Comparison of ENCODE assay signal across 21 mouse cellular contexts in the genomic region with DNA sequence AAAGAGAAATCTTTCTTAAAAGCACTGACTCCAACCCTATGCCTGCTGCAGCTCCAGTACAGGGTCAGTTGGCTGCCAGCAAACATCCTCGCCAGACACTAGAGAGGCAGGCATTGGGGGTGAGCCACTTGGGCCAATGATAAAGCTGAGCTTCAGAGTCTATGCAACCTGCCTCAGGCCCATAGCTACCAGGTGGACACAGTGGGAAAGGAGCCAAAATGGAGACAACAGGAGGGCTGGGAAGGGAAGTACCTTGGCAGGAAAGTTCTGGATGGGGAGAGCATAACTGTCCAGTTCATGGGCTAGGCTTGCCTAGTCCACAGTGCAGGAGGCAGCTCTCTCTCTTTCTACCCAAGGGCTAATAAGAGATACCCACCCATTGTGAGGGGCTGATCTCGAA. TPM values are rescaled to one million over a fixed set of nuclear protein-coding genes. Genes with fewer than 3 reads are reported as not detected.
DNase-seq lines count a peak whose midpoint lies in the region; ATAC-seq lines count a peak whose summit lies in the region.
"Had no signal": no experiment of that assay in that cellular context is flagged by ENCODE, and none has a peak within 500 bp of the region (broad histone marks: within the 10 kb centered on the region; RNA-seq: fewer than 3 reads in every experiment).

No protein-coding gene starts in this region.

- ATAC-seq in liver, embryonic 11.5 days (replicated peaks; ENCODE audit: low FRiP score) = no peak
- ATAC-seq: forebrain, embryonic 14.5 days; hindbrain, embryonic 16.5 days; inflammation-experienced regulatory T-cells, adult 6 months; intestine, postnatal 0 days had no signal

- H3K9ac ChIP-seq in liver, embryonic 11.5 days (ENCODE audit: low read depth, low read length) = no peak overlapping the region
- H3K9ac ChIP-seq: embryonic facial prominence, embryonic 15.5 days; heart, embryonic 13.5 days; hindbrain, embryonic 12.5 days had no signal

- peak; percentile 92 for DNase-seq in brain, adult 2 months (ENCODE audit: low read depth, low spot score)
- DNase-seq in cerebellum, adult 18-20 months = peak; percentile 68 to 83
- peak; percentile 91 for DNase-seq in cerebellum, adult 9-11 months
- DNase-seq in cerebellum, postnatal 36 days = peak; percentile 68 to 71
- DNase-seq in neural tube, embryonic 10.5 days (ENCODE audit: extremely low spot score, low spot score) = no peak
- DNase-seq in adrenal gland, postnatal 25 days = no peak
- DNase-seq in liver, embryonic 11.5 days (ENCODE audit: low spot score) = no peak
- DNase-seq: adrenal gland, postnatal 14 days; embryo, embryonic 11 days; gastrocnemius, postnatal 36 days; heart, adult 11 months; heart, postnatal 36 days had no signal

- no peak overlapping the region for H3K27ac ChIP-seq in liver, embryonic 11.5 days (ENCODE audit: low read depth, low read length)
- H3K27ac ChIP-seq: embryonic facial prominence, embryonic 15.5 days; forebrain, embryonic 10.5 days; heart, embryonic 13.5 days; hindbrain, embryonic 12.5 days had no signal

- no peak overlapping the region for H3K4me2 ChIP-seq in liver, embryonic 11.5 days
- H3K4me2 ChIP-seq: embryonic facial prominence, embryonic 15.5 days; heart, embryonic 13.5 days; hindbrain, embryonic 12.5 days had no signal

- H3K36me3 ChIP-seq in liver, embryonic 11.5 days (ENCODE audit: control insufficient read depth, insufficient read depth, low read length) = peaks cover 7% of the 10 kb centered on the region; the same call in 1 of the 2 replicates

- no peaks in the 10 kb centered on the region for H3K27me3 ChIP-seq in liver, embryonic 11.5 days (replicated peaks; ENCODE audit: control insufficient read depth, insufficient read depth, low read length)
- H3K27me3 ChIP-seq: embryonic facial prominence, embryonic 15.5 days; heart, embryonic 13.5 days; hindbrain, embryonic 12.5 days had no signal

- H3K9me3 ChIP-seq in liver, embryonic 11.5 days (ENCODE audit: control insufficient read depth, low read length) = no peaks in the 10 kb centered on the region
- H3K9me3 ChIP-seq: embryonic facial prominence, embryonic 15.5 days; forebrain, embryonic 10.5 days; heart, embryonic 13.5 days; hindbrain, embryonic 12.5 days had no signal

- no peak overlapping the region for H3K4me3 ChIP-seq in liver, embryonic 11.5 days (ENCODE audit: low read depth, low read length)
- H3K4me3 ChIP-seq: embryonic facial prominence, embryonic 15.5 days; erythroblast, embryonic 14.5 days; forebrain, embryonic 10.5 days; heart, embryonic 13.5 days; hindbrain, embryonic 12.5 days had no signal

- WGBS in liver, embryonic 11.5 days = 97% methylated on average over 2 of the region's 2 CpGs

- no peaks in the 10 kb centered on the region; the same call in 1 of the 2 replicates for H3K4me1 ChIP-seq in liver, embryonic 11.5 days (replicated peaks; ENCODE audit: control insufficient read depth, insufficient read depth, low read length)
- H3K4me1 ChIP-seq: embryonic facial prominence, embryonic 15.5 days; forebrain, embryonic 10.5 days; hindbrain, embryonic 12.5 days had no signal

RNA-seq across cellular contexts. Expression of gene Fuk, which starts 9.4 kb away (rescaled TPM):
- total RNA-seq in adrenal gland, postnatal 25 days (2021) = 10.5 and 12.0 TPM in 2 replicates
- 6.8 and 9.0 TPM in 2 replicates for polyA plus RNA-seq in liver, embryonic 11.5 days (2014; fragmentation: Nextera tagmentation; extraction: Ambion mirVana)

RNA-seq across cellular contexts. Expression of gene St3gal2, which starts 26.8 kb away (rescaled TPM):
- 18.3 and 20.4 TPM in 2 replicates for total RNA-seq in adrenal gland, postnatal 25 days (2021)
- polyA plus RNA-seq in liver, embryonic 11.5 days (2014; fragmentation: Nextera tagmentation; extraction: Ambion mirVana) = 21.9 and 22.0 TPM in 2 replicates

RNA-seq across cellular contexts. Expression of gene Sf3b3, which starts 46.3 kb away (rescaled TPM):
- 81.6 and 86.5 TPM in 2 replicates for total RNA-seq in adrenal gland, postnatal 25 days (2021)
- polyA plus RNA-seq in liver, embryonic 11.5 days (2014; fragmentation: Nextera tagmentation; extraction: Ambion mirVana) = 187 and 214 TPM in 2 replicates

RNA-seq across cellular contexts. Expression of gene Cog4, which starts 46.5 kb away (rescaled TPM):
- 75.8 and 100 TPM in 2 replicates for total RNA-seq in adrenal gland, postnatal 25 days (2021)
- 51.4 and 57.3 TPM in 2 replicates for polyA plus RNA-seq in liver, embryonic 11.5 days (2014; fragmentation: Nextera tagmentation; extraction: Ambion mirVana)

Comparison
In these comparisons a context has a peak if more than half of its experiments do, and no peak if none do; other contexts are left out.
1. DNase-seq: peak in brain, adult 2 months (single experiment), cerebellum, adult 18-20 months (2 of 2), cerebellum, adult 9-11 months (single experiment) and cerebellum, postnatal 36 days (2 of 2); none in neural tube, embryonic 10.5 days (single experiment), adrenal gland, postnatal 25 days (single experiment) and liver, embryonic 11.5 days (single experiment).